Mouse (Mus musculus) midbrain, embryonic 11.5 days (tissue): ENCODE measurements around the gene Pkn3. TPM values are rescaled to one million over a fixed set of nuclear protein-coding genes. Genes with fewer than 3 reads are reported as not detected.
"Not testable (repeated sequence)": the region's sequence is repeated elsewhere in the genome, so short reads cannot be mapped to it uniquely, and the experiment has no call there.

ENCODE experiments used
- ATAC-seq: fragments of 200-750 bp; cut with Nextera tagmentation; 2 replicates; pipeline ENCODE4 v1.8.0; 2017; ENCODE audit warnings: moderate TSS enrichment, moderate library complexity; ENCODE audit not compliant: low FRiP score
- DNase-seq: peaks from one replicate; pipeline ENCODE4 v3.0.0; 2015; ENCODE audit warnings: low spot score; ENCODE audit errors: missing footprints
- H3K27ac ChIP-seq: fragments of 300-500 bp; sonication (generic); 2 replicates; pipeline ENCODE4 v1.5.1; 2014; ENCODE audit warnings: low read depth, low read length
- H3K27me3 ChIP-seq: fragments of 300-500 bp; sonication (generic); 2 replicates; pipeline ENCODE4 v1.6.1; 2014; ENCODE audit warnings: mild to moderate bottlenecking, low read length, moderate library complexity, mixed read lengths; ENCODE audit not compliant: control insufficient read depth, insufficient read depth
- H3K36me3 ChIP-seq: fragments of 300-500 bp; sonication (generic); 2 replicates; pipeline ENCODE4 v1.6.1; 2014; ENCODE audit warnings: mild to moderate bottlenecking, low read length, moderate library complexity, mixed read lengths; ENCODE audit not compliant: control insufficient read depth, insufficient read depth
- H3K4me1 ChIP-seq: fragments of 300-500 bp; sonication (generic); 2 replicates; pipeline ENCODE4 v1.6.1; 2014; ENCODE audit warnings: low read length; ENCODE audit not compliant: control insufficient read depth, insufficient read depth
- H3K4me2 ChIP-seq: fragments of 300-500 bp; sonication (generic); 2 replicates; pipeline ENCODE4 v1.6.1; 2014; ENCODE audit warnings: mild to moderate bottlenecking, moderate library complexity
- H3K4me3 ChIP-seq: fragments of 300-500 bp; sonication (generic); 2 replicates; pipeline ENCODE4 v1.5.1; 2014; ENCODE audit warnings: low read depth, low read length
- H3K9ac ChIP-seq: fragments of 300-500 bp; sonication (generic); 2 replicates; pipeline ENCODE4 v1.6.1; 2014; ENCODE audit warnings: low read length
- H3K9me3 ChIP-seq: fragments of 300-500 bp; sonication (generic); 2 replicates; pipeline ENCODE4 v1.6.1; 2016; ENCODE audit warnings: low read length; ENCODE audit not compliant: control insufficient read depth
- WGBS: fragments of 180-500 bp; shearing (Covaris S2); extraction: QIAGEN DNeasy Blood & Tissue Kit; methylation state at CpG from one replicate; pipeline ENCODE4 v1.1.7; 2014; 5-methylcytosine and 5-hydroxymethylcytosine counted together
- polyA plus RNA-seq: library from polyadenylated mRNA; unstranded; fragments of >200 nt; fragmentation: Nextera tagmentation; extraction: Ambion mirVana; gene quantifications from 2 replicates; pipeline ENCODE4 v1.2.1, GENCODE M21; 2014

Pkn3 gene
- polyA plus RNA-seq, 1 experiment from 2014 or later: 8.4 TPM

- H3K9ac ChIP-seq: peak within 1 kb of the TSS; percentile 74
- H3K9me3 ChIP-seq: no peaks in the 10 kb centered on the region
- peak within 1 kb of the TSS; percentile 64 for H3K4me3 ChIP-seq
- peak within 1 kb of the TSS; percentile 64 for H3K27ac ChIP-seq
- DNase-seq (peak; percentile 98), ATAC-seq (peak; percentile 97)
- WGBS: 10% methylated on average over 31 of the region's 31 CpGs
- peaks cover 15% of the 10 kb centered on the region for H3K4me1 ChIP-seq
- H3K36me3 ChIP-seq: no peaks in the 10 kb centered on the region
- H3K27me3 ChIP-seq: no peaks in the 10 kb centered on the region
- H3K4me2 ChIP-seq: peak within 1 kb of the TSS; percentile 91
Observed at GRCm38 (mm10) chr2:30124472-30125274, 47.2 kb downstream of the Pkn3 start, which contains the start of gene Zer1. TSS of gene Zer1 (minus strand) at chr2:30124585.

- Histone ChIP-seq H3K9me3 (no peaks in the 10 kb centered on the region), H3K4me2 (no peak overlapping the region), H3K4me1 (peaks cover 7% of the 10 kb centered on the region), H3K36me3 (no peaks in the 10 kb centered on the region), H3K27ac (no peak overlapping the region), H3K9ac (no peak overlapping the region), H3K27me3 (no peaks in the 10 kb centered on the region), H3K4me3 (no peak overlapping the region)
- 28% methylated on average over 2 of the region's 2 CpGs for WGBS
- DNase-seq (peak; percentile 88), ATAC-seq (no peak)
Observed at GRCm38 (mm10) chr2:30128789-30129188, 51.3 kb downstream of the Pkn3 start.

- ATAC-seq: no peak
Observed at GRCm38 (mm10) chr2:30130156-30130555, 52.7 kb downstream of the Pkn3 start.

GRCm38 (mm10) chr2:30131240-30131639 is 53.8 kb downstream of the Pkn3 start:
- not testable (repeated sequence) for H3K9me3 ChIP-seq, H3K4me2 ChIP-seq, DNase-seq, H3K4me3 ChIP-seq, H3K9ac ChIP-seq, H3K36me3 ChIP-seq, H3K27ac ChIP-seq, ATAC-seq, H3K27me3 ChIP-seq
- WGBS: 63% methylated on average over 5 of the region's 5 CpGs
- peaks cover 11% of the 10 kb centered on the region for H3K4me1 ChIP-seq

More at GRCm38 (mm10) chr2:30130156-30130555, 52.7 kb downstream of the Pkn3 start:
- Histone ChIP-seq H3K27ac (no peak overlapping the region), H3K4me2 (no peak overlapping the region), H3K27me3 (no peaks in the 10 kb centered on the region), H3K4me1 (peaks cover 11% of the 10 kb centered on the region), H3K9me3 (no peaks in the 10 kb centered on the region), H3K36me3 (no peaks in the 10 kb centered on the region), H3K4me3 (no peak overlapping the region), H3K9ac (no peak overlapping the region)
- 82% methylated on average over 4 of the region's 4 CpGs for WGBS
- DNase-seq: no peak

GRCm38 (mm10) chr2:30132801-30133612 is 55.5 kb downstream of the Pkn3 start:
- Histone ChIP-seq H3K4me3 (peak overlapping the region; percentile 81), H3K36me3 (no peaks in the 10 kb centered on the region), H3K9me3 (no peaks in the 10 kb centered on the region), H3K9ac (peak overlapping the region; percentile 80), H3K27ac (0 out of 2 replicates have a peak overlapping the region, but pooled peaks have one; percentile 16), H3K4me2 (peak overlapping the region; percentile 73), H3K27me3 (no peaks in the 10 kb centered on the region), H3K4me1 (peaks cover 11% of the 10 kb centered on the region)
- ATAC-seq (no peak; the same call in 1 of the 2 replicates), DNase-seq (no peak)
- 24% methylated on average over 16 of the region's 16 CpGs for WGBS

GRCm38 (mm10) chr2:30133613-30134377 is 56.3 kb downstream of the Pkn3 start, which contains the start of gene Tbc1d13:
TSS of gene Tbc1d13 (plus strand) at chr2:30133746.
- Histone ChIP-seq H3K27ac (peak within 1 kb of the TSS; percentile 54; the same call in 1 of the 2 replicates), H3K9me3 (no peaks in the 10 kb centered on the region), H3K4me3 (peak within 1 kb of the TSS; percentile 81), H3K36me3 (no peaks in the 10 kb centered on the region), H3K9ac (peak within 1 kb of the TSS; percentile 80), H3K4me1 (peaks cover 11% of the 10 kb centered on the region), H3K27me3 (no peaks in the 10 kb centered on the region), H3K4me2 (peak within 1 kb of the TSS; percentile 73)
- ATAC-seq (peak; percentile 94), DNase-seq (peak; percentile 100)
- WGBS: under 1% methylated on average over 46 of the region's 46 CpGs

GRCm38 (mm10) chr2:30134378-30134711 is 56.9 kb downstream of the Pkn3 start:
- no peaks in the 10 kb centered on the region for H3K9me3 ChIP-seq
- H3K4me2 ChIP-seq: peak overlapping the region; percentile 73
- DNase-seq: no peak
- 40% methylated on average over 6 of the region's 6 CpGs for WGBS
- H3K4me1 ChIP-seq: peaks cover 11% of the 10 kb centered on the region
- ATAC-seq: no peak
- peak overlapping the region; percentile 80 for H3K9ac ChIP-seq
- no peak overlapping the region; the same call in 1 of the 2 replicates for H3K27ac ChIP-seq
- peak overlapping the region; percentile 81 for H3K4me3 ChIP-seq
- H3K27me3 ChIP-seq: no peaks in the 10 kb centered on the region
- H3K36me3 ChIP-seq: no peaks in the 10 kb centered on the region

- Histone ChIP-seq H3K4me3 (peak overlapping the region; percentile 81), H3K27me3 (no peaks in the 10 kb centered on the region), H3K27ac (no peak overlapping the region), H3K9me3 (no peaks in the 10 kb centered on the region), H3K4me1 (peaks cover 11% of the 10 kb centered on the region), H3K36me3 (no peaks in the 10 kb centered on the region), H3K4me2 (peak overlapping the region; percentile 73), H3K9ac (peak overlapping the region; percentile 80; the same call in 1 of the 2 replicates)
- DNase-seq (no peak), ATAC-seq (no peak)
- 62% methylated on average over 10 of the region's 10 CpGs for WGBS
Observed at GRCm38 (mm10) chr2:30134928-30135620, 57.6 kb downstream of the Pkn3 start.
